Mouse (Mus musculus) liver, postnatal 0 days (tissue): ENCODE measurements around the gene Ccdc30.

Experiments used
- CTCF ChIP-seq: sonication (generic); IDR thresholded peaks from 2 replicates; pipeline ENCODE4 v1.5.1; 2016; ENCODE audit warnings: antibody characterized with exemption, low read depth
- EP300 ChIP-seq: IDR thresholded peaks from 2 replicates; pipeline ENCODE4 v1.6.1; 2016; ENCODE audit warnings: antibody characterized with exemption, low read depth, mild to moderate bottlenecking

GRCm38 (mm10) chr4:119411877-119412650 lies 3.3 kb downstream of the Ccdc30 start:
- TF ChIP-seq CTCF (no peak), EP300 (no peak)
